Mouse (Mus musculus) E14TG2a.4 (cell line): ENCODE data around the gene Fam222b.

Source experiments
- CTCF ChIP-seq: conservative IDR thresholded peaks from 2 replicates; pipeline ENCODE4 v1.5.1; 2014; ENCODE audit warnings: low read length
- POU5F1 ChIP-seq: IDR thresholded peaks from 2 replicates; pipeline ENCODE4 v1.6.1; 2014; ENCODE audit warnings: low read length, borderline replicate concordance

- peak; percentile 28 for TF ChIP-seq CTCF
- no peak for TF ChIP-seq POU5F1
These were observed 77.7 kb downstream of the Fam222b start for GRCm38 (mm10) chr11:78172034-78172747.
